Mouse (Mus musculus) CH12.LX (cell line): ENCODE data around the gene Nmnat2. TPM values are rescaled to one million over a fixed set of nuclear protein-coding genes. Genes with fewer than 3 reads are reported as not detected.

Experiments
- DNase-seq: peaks from one replicate; pipeline ENCODE4 v3.0.0-alpha.2; 2013; ENCODE audit errors: extremely low read depth
- H3K27ac ChIP-seq: 2 replicates; pipeline ENCODE4 v1.5.1; 2012; ENCODE audit warnings: low read depth, mild to moderate bottlenecking, control low read depth, moderate library complexity; ENCODE audit not compliant: insufficient read depth
- H3K27me3 ChIP-seq: replicated peaks from 2 replicates; pipeline ENCODE3; 2012; ENCODE audit warnings: inconsistent platforms
- H3K36me3 ChIP-seq, 2 experiments: replicated peaks in 1 of 2; 2 replicates each; pipeline versions ENCODE3 to v1.6.1; 2012; ENCODE audit warnings: inconsistent platforms in 1 of 2, low read length in 1 of 2, mild to moderate bottlenecking in 1 of 2, mixed read lengths in 1 of 2, moderate library complexity in 1 of 2; ENCODE audit not compliant: control insufficient read depth in 1 of 2, insufficient read depth in 1 of 2
- H3K4me1 ChIP-seq, 2 experiments: 2 replicates each; pipeline ENCODE4 v1.6.1; 2012; ENCODE audit warnings: inconsistent platforms in 1 of 2, moderate library complexity in 1 of 2; ENCODE audit not compliant: insufficient read depth in 2 of 2, control insufficient read depth in 1 of 2
- H3K4me2 ChIP-seq: 2 replicates; pipeline ENCODE4 v1.6.1; 2012; ENCODE audit warnings: low read depth, mild to moderate bottlenecking, control low read depth; ENCODE audit not compliant: poor library complexity, insufficient read depth, severe bottlenecking
- H3K4me3 ChIP-seq, 3 experiments: fragments of 150-350 bp in 1 of 3; sonication (generic) in 1 of 3; replicated peaks in 1 of 3; 2 replicates each; pipeline versions ENCODE3 to v1.5.1; 2011 to 2012; ENCODE audit warnings: low read depth in 2 of 3, low read length in 2 of 3, mild to moderate bottlenecking in 2 of 3, moderate library complexity in 2 of 3, control low read depth in 1 of 3, improper control_type of control experiment in 1 of 3, inconsistent platforms in 1 of 3, mixed read lengths in 1 of 3; ENCODE audit not compliant: poor library complexity in 1 of 3
- H3K79me2 ChIP-seq: replicated peaks from 2 replicates; pipeline ENCODE4 v1.6.1; 2012; ENCODE audit warnings: mild to moderate bottlenecking, moderate library complexity; ENCODE audit not compliant: control insufficient read depth, poor library complexity, insufficient read depth, severe bottlenecking; ENCODE audit errors: extremely low read depth
- H3K9ac ChIP-seq: 2 replicates; pipeline ENCODE4 v1.6.1; 2012; ENCODE audit warnings: low read depth, mild to moderate bottlenecking, control low read depth, moderate library complexity; ENCODE audit not compliant: insufficient read depth
- H3K9me3 ChIP-seq: replicated peaks from 2 replicates; pipeline ENCODE3; 2012; ENCODE audit warnings: low read length, inconsistent platforms, mixed read lengths
- BHLHE40 ChIP-seq: IDR thresholded peaks from 2 replicates; pipeline ENCODE4 v1.6.1; 2011; ENCODE audit warnings: mild to moderate bottlenecking, low read depth, low read length, improper control_type of control experiment
- CHD1 ChIP-seq: IDR thresholded peaks from 2 replicates; pipeline ENCODE4 v1.6.1; 2012; ENCODE audit warnings: low read depth, low read length, improper control_type of control experiment, inconsistent platforms
- E2F4 ChIP-seq: IDR thresholded peaks from 2 replicates; pipeline ENCODE4 v1.6.1; 2011; ENCODE audit warnings: low read depth, low read length, improper control_type of control experiment; ENCODE audit not compliant: insufficient replicate concordance
- GABPA ChIP-seq: IDR thresholded peaks from 2 replicates; pipeline ENCODE4 v1.6.1; 2012; ENCODE audit warnings: low read depth, low read length, improper control_type of control experiment, inconsistent platforms; ENCODE audit not compliant: insufficient replicate concordance
- HCFC1 ChIP-seq: IDR thresholded peaks from 2 replicates; pipeline ENCODE4 v1.6.1; 2012; ENCODE audit warnings: low read depth, mild to moderate bottlenecking, inconsistent platforms, low read length, improper control_type of control experiment
- IRF4 ChIP-seq: IDR thresholded peaks from 2 replicates; pipeline ENCODE4 v1.6.1; 2014; ENCODE audit warnings: low read depth, mild to moderate bottlenecking, inconsistent platforms, low read length, improper control_type of control experiment
- MAZ ChIP-seq: IDR thresholded peaks from 2 replicates; pipeline ENCODE4 v1.6.1; 2012; ENCODE audit warnings: low read depth, mild to moderate bottlenecking, inconsistent platforms, low read length, improper control_type of control experiment, moderate library complexity
- MEF2A ChIP-seq: IDR thresholded peaks from 2 replicates; pipeline ENCODE4 v1.6.1; 2014; ENCODE audit warnings: low read depth, mild to moderate bottlenecking, inconsistent platforms, low read length, improper control_type of control experiment, borderline replicate concordance
- MYC ChIP-seq: IDR thresholded peaks from 2 replicates; pipeline ENCODE4 v1.6.1; 2011; ENCODE audit warnings: low read depth, mild to moderate bottlenecking, improper control_type of control experiment, low read length
- NRF1 ChIP-seq: IDR thresholded peaks from 2 replicates; pipeline ENCODE4 v1.6.1; 2014; ENCODE audit warnings: low read depth, mild to moderate bottlenecking, inconsistent platforms, low read length, improper control_type of control experiment, moderate library complexity
- POLR2A ChIP-seq: IDR thresholded peaks from 2 replicates; pipeline ENCODE4 v1.6.1; 2011; ENCODE audit warnings: low read depth, mild to moderate bottlenecking, improper control_type of control experiment, low read length
- POLR2AphosphoS2 ChIP-seq: IDR thresholded peaks from 2 replicates; pipeline ENCODE4 v1.6.1; 2011; ENCODE audit warnings: low read depth, low read length, improper control_type of control experiment
- RAD21 ChIP-seq: IDR thresholded peaks from 2 replicates; pipeline ENCODE4 v1.6.1; 2011; ENCODE audit warnings: low read depth, mild to moderate bottlenecking, low read length, improper control_type of control experiment, moderate library complexity
- RCOR1 ChIP-seq: conservative IDR thresholded peaks from 2 replicates; pipeline ENCODE4 v1.6.1; 2012; ENCODE audit warnings: low read depth, mild to moderate bottlenecking, inconsistent platforms, low read length, improper control_type of control experiment
- SIN3A ChIP-seq: IDR thresholded peaks from 2 replicates; pipeline ENCODE4 v1.6.1; 2012; ENCODE audit warnings: low read length, improper control_type of control experiment, inconsistent platforms
- UBTF ChIP-seq: IDR thresholded peaks from 2 replicates; pipeline ENCODE4 v1.6.1; 2012; ENCODE audit warnings: low read depth, mild to moderate bottlenecking, inconsistent platforms, low read length, improper control_type of control experiment, moderate library complexity
- USF1 ChIP-seq: IDR thresholded peaks from 2 replicates; pipeline ENCODE4 v1.6.1; 2014; ENCODE audit warnings: low read depth, mild to moderate bottlenecking, inconsistent platforms, low read length, improper control_type of control experiment
- ZC3H11A ChIP-seq: IDR thresholded peaks from 2 replicates; pipeline ENCODE4 v1.6.1; 2012; ENCODE audit warnings: low read depth, mild to moderate bottlenecking, inconsistent platforms, low read length, improper control_type of control experiment
- ZKSCAN1 ChIP-seq: IDR thresholded peaks from 2 replicates; pipeline ENCODE4 v1.6.1; 2012; ENCODE audit warnings: low read depth, inconsistent platforms, low read length, improper control_type of control experiment, borderline replicate concordance
- dilution Hi-C: fragments of 300-500 bp; cut with MboI; formaldehyde crosslinking; loops from 2 replicates; pipeline ENCODE4 v1.14.3; 2020; ENCODE audit warnings: low sequenced_read_pairs; ENCODE audit not compliant: extremely low pct_unique_long_range_greater_than_20kb, extremely low pct_ligation_motif_present
- in situ Hi-C: fragments of 300-500 bp; cut with MboI; formaldehyde crosslinking; loops from 3 replicates; pipeline ENCODE4 v1.14.3; 2019; ENCODE audit warnings: low sequenced_read_pairs, low pct_ligation_motif_present, low pct_unique_long_range_greater_than_20kb, mixed read lengths
- polyA plus RNA-seq: library from polyadenylated mRNA; unstranded; fragments of >175 nt; gene quantifications from 2 replicates; pipeline ENCODE4 v1.2.1, GENCODE M21; 2012; ENCODE audit warnings: low read depth; ENCODE audit not compliant: insufficient read length
- total RNA-seq, 2 experiments: library from RNA; depleted of rRNA; stranded (reverse); fragments of 300-350 nt in 1 of 2; fragments of >200 nt in 1 of 2; gene quantifications; 2 replicates each; pipeline ENCODE4 v1.2.3; 2012 to 2014

Nmnat2 gene
- total and polyA plus RNA-seq, 3 experiments, result 0.04 to 0.09 (median 0.09) TPM

DNA sequence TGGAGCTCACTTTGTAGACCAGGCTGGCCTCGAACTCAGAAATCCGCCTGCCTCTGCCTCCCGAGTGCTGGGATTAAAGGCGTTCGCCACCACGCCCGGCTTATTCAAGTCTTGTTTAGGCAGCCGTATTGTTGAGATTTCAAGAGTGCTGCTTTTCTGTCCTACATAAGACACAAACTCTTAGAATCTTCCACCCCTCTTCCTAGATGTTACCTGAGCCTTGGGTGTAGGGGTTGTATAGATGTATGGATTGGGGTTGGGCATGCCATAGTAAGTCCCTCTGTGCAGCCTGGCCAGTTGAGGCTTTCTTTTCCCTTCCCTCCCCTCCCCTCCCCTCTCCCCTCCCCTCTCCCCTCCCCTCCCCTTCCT, 148.4 kb downstream of the Nmnat2 start:
- H3K4me1 ChIP-seq, result 0 out of 4 replicates have a peak, but pooled peaks cover 0 to 3% of the 10 kb centered on the region in 2 experiments
- H3K27me3 ChIP-seq, result no peaks in the 10 kb centered on the region
- no peak for DNase-seq
- no peaks in the 10 kb centered on the region for H3K36me3 ChIP-seq
- H3K4me2 ChIP-seq, result no peak overlapping the region
- dilution Hi-C loops (no loop called here), in situ Hi-C loops (loop anchor here (5.0 to 10.0 kb wide), 2 partner anchors 104 to 282 kb away; no protein-coding TSS in a partner anchor)
- H3K79me2 ChIP-seq, result no peaks in the 10 kb centered on the region
- no peaks in the 10 kb centered on the region for H3K9me3 ChIP-seq
- no peak overlapping the region for H3K4me3 ChIP-seq
- H3K9ac ChIP-seq, result no peak overlapping the region
- TF ChIP-seq E2F4, result no peak
- no peak for TF ChIP-seq RCOR1
- TF ChIP-seq POLR2AphosphoS2, result no peak
- TF ChIP-seq BHLHE40, result no peak
- no peak for TF ChIP-seq IRF4
- no peak for TF ChIP-seq ZC3H11A
- TF ChIP-seq MEF2A, result no peak
- no peak for TF ChIP-seq SIN3A
- TF ChIP-seq NRF1, result no peak
- TF ChIP-seq MAZ, result no peak
- TF ChIP-seq RAD21, result no peak
- H3K27ac ChIP-seq, result no peak overlapping the region

DNA sequence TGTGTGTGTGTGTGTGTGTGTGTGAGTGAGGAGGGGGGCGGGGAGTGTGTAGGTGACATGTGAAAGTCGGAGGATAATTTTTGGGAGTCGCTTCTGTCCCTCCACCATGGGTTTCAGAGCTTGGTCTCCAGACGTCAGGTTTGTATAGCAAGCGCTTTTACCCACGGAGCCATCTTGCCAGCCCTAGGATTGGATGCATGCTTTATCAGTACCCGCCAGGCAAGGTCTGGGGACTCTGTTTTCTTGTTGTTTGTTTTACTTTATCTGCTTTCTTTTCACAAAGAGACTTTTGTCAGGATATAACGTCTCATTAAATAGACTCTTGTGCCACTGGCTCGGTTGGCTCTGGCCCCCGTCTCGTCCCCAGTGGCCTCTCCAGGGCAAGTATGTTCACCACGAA, 150.0 kb downstream of the Nmnat2 start:
- Histone ChIP-seq H3K36me3 (no peaks in the 10 kb centered on the region), H3K27ac (no peak overlapping the region), H3K9me3 (no peaks in the 10 kb centered on the region), H3K27me3 (no peaks in the 10 kb centered on the region), H3K9ac (no peak overlapping the region), H3K4me3 (no peak overlapping the region), H3K4me1 (peaks cover 2 to 3% of the 10 kb centered on the region in 2 experiments; a peak in 1 of 4 replicates), H3K79me2 (no peaks in the 10 kb centered on the region), H3K4me2 (no peak overlapping the region)
- TF ChIP-seq USF1 (no peak), RAD21 (no peak), POLR2A (no peak), GABPA (no peak), ZKSCAN1 (no peak), MYC (no peak), UBTF (no peak), NRF1 (no peak), HCFC1 (no peak), E2F4 (no peak), CHD1 (no peak)
- no peak for DNase-seq
- in situ Hi-C loops (loop anchor here (5.0 to 10.0 kb wide), 2 partner anchors 102 to 280 kb away; no protein-coding TSS in a partner anchor), dilution Hi-C loops (no loop called here)
